Mouse (Mus musculus): Measurements from ENCODE around the gene Myo6.

GRCm38 (mm10) chr9:80282426-80282825 lies 117.6 kb downstream of the Myo6 start:
- TF ChIP-seq CTCF (IDR thresholded peaks at IDR 0.05; ENCODE audit: borderline replicate concordance, insufficient read depth, low read depth, low read length) (no peak), POLR2A (IDR thresholded peaks at IDR 0.05; ENCODE audit: borderline replicate concordance, insufficient read depth, low read length) (no peak)

All from cerebellum, adult 2 months (tissue).